Mouse (Mus musculus): ENCODE results near the gene Cntrob. TPM values are rescaled to one million over a fixed set of nuclear protein-coding genes. Genes with fewer than 3 reads are reported as not detected.

The Cntrob gene
- polyA plus RNA-seq, 1 experiment from 2014 or later: 18.9 TPM

DNA sequence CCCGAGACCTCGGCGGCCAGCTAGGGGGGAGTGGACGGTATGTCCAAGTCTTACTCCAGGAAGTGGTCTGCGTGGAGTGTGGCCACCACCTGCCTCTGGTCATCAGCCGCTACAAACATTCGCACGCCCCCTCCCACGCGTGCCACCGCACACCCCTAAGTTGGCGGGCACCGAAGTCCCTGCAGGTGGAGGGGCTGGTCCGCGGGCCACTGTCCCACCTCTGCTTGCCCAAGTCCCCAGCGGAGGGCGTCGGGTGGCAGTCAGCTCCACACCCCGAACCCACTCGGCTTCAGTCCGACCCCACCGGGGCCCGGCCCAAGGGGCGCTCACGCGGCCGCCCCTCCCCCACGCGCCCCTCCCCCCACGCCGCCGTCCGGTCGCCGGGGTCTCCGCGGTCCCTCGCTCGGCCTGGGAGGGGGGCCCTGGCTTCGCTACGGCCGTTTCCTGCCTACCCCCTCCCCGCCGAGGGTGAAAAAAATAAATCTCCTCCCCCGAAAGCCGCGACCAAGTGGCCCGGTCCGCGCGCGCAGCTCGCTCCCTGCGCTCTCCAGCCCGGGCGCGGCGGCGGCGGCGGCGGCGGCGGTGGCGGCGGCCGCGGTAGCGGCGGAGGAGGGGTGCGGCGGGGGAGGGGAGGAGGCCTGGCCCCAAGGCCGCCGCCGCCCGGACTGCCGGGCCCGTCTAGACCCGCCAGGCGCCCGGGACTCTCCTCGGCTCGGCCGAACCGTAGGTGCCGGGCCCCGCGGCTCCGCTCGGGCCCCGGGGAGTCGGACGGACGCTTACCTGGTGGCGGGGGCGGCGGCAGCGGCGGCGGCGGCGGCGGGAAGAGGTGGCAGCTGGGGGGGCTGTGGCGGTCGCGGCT lies 45.0 kb upstream of the Cntrob start:
- Histone ChIP-seq H3K36me3 (ENCODE audit: control insufficient read depth, insufficient read depth, low read length) (no peaks in the 10 kb centered on the region), H3K4me2 (ENCODE audit: low read depth, low read length) (peak overlapping the region; percentile 95), H3K4me1 (ENCODE audit: control insufficient read depth, insufficient read depth, low read length) (peaks cover 58% of the 10 kb centered on the region), H3K27me3 (ENCODE audit: control insufficient read depth, insufficient read depth, low read length) (no peaks in the 10 kb centered on the region), H3K9ac (ENCODE audit: low read length) (peak overlapping the region; percentile 99), H3K9me3 (replicated peaks; ENCODE audit: control insufficient read depth, low read length) (no peaks in the 10 kb centered on the region), H3K27ac (ENCODE audit: low read length) (peak overlapping the region; percentile 100), H3K4me3 (replicated peaks; ENCODE audit: low read length) (peak overlapping the region; percentile 85)
- WGBS: under 1% methylated on average over 80 of the region's 106 CpGs
- ATAC-seq (ENCODE audit: insufficient read depth, low FRiP score): no peak

DNA sequence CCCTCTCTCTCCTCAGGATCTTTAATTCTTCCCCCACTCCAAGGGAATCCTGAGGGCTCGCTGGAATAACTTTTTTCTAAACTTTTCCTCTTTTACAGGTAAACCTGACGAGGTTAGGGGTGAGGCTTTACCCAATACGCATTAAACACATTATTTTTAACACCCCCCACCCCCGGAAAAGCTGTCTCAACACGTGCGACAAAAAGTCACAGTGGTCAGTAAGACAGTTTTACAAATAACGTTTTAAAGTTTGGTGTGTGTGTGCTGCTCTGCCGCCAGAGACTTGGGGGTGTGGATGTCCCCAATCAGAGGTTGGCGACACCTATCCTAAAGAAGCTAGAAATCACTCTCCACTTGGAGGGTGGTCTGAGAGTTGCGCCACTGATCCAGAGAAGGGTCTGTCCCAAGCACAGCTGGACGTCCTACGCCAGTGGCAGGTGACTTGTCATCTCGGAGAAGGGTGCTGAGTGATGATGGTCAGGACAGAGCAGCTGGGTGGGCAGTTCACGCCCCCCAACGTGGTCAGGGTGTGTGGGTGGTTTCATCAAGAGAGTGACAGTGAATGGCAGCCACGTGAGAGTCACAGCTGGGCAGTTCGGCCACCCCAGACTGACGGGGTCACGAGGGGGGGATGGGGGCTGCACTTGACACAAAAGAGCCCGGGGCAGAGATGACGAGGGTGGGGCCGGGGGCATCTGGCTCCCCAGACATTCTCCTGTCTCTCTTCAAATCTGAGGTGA lies 44.2 kb upstream of the Cntrob start:
- Histone ChIP-seq H3K9ac (ENCODE audit: low read length) (peak overlapping the region; percentile 99), H3K36me3 (ENCODE audit: control insufficient read depth, insufficient read depth, low read length) (peaks cover 5% of the 10 kb centered on the region; the same call in 1 of the 2 replicates), H3K4me3 (replicated peaks; ENCODE audit: low read length) (peak overlapping the region; percentile 85), H3K27ac (ENCODE audit: low read length) (peak overlapping the region; percentile 100), H3K4me2 (ENCODE audit: low read depth, low read length) (peak overlapping the region; percentile 95), H3K9me3 (replicated peaks; ENCODE audit: control insufficient read depth, low read length) (no peaks in the 10 kb centered on the region), H3K4me1 (ENCODE audit: control insufficient read depth, insufficient read depth, low read length) (peaks cover 52% of the 10 kb centered on the region), H3K27me3 (ENCODE audit: control insufficient read depth, insufficient read depth, low read length) (no peaks in the 10 kb centered on the region)
- under 1% methylated on average over 22 of the region's 22 CpGs for WGBS
- ATAC-seq (ENCODE audit: insufficient read depth, low FRiP score): no peak

DNA sequence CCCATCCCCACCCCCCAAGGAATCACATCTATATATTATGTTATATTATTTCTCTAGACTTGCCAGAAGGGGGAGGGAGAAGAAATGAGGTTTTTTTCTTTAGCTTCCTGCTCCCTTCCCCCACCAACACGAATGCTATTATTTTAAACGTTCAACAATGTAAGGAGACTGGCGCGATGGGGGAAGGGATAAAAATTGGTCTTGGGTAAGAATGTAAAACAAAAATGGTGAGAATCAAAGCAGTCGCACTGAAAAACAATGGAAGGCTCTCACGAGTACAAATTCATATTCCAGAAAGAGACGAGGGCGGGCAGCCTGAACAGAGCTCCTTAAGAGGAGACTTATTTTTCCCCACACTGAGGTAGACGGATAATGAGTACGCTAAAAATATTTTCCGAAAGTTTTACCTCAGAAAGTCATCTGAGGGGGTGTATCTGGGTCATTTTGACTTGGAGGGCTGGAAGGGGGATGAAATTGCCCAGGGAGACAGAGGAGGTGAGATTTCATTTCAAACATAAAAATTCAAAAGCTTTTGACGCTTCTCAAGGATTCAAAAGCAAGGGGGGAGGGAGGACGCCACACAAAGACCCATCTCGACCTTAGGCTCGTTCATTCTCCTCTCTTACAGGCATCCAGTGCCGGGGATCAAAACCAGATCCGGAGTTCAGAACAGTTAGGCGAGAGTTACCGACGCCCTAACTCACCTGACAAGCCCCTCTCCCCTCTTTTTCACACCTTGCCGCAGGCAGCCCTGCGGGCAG lies 43.5 kb upstream of the Cntrob start:
- Histone ChIP-seq H3K4me2 (ENCODE audit: low read depth, low read length) (peak overlapping the region; percentile 95), H3K9ac (ENCODE audit: low read length) (peak overlapping the region; percentile 99), H3K4me3 (replicated peaks; ENCODE audit: low read length) (peak overlapping the region; percentile 85), H3K9me3 (replicated peaks; ENCODE audit: control insufficient read depth, low read length) (no peaks in the 10 kb centered on the region), H3K36me3 (ENCODE audit: control insufficient read depth, insufficient read depth, low read length) (peaks cover 9% of the 10 kb centered on the region; the same call in 1 of the 2 replicates), H3K4me1 (ENCODE audit: control insufficient read depth, insufficient read depth, low read length) (peaks cover 44% of the 10 kb centered on the region), H3K27ac (ENCODE audit: low read length) (peak overlapping the region; percentile 100), H3K27me3 (ENCODE audit: control insufficient read depth, insufficient read depth, low read length) (no peaks in the 10 kb centered on the region)
- under 1% methylated on average over 22 of the region's 22 CpGs for WGBS
- ATAC-seq (ENCODE audit: insufficient read depth, low FRiP score): no peak

DNA sequence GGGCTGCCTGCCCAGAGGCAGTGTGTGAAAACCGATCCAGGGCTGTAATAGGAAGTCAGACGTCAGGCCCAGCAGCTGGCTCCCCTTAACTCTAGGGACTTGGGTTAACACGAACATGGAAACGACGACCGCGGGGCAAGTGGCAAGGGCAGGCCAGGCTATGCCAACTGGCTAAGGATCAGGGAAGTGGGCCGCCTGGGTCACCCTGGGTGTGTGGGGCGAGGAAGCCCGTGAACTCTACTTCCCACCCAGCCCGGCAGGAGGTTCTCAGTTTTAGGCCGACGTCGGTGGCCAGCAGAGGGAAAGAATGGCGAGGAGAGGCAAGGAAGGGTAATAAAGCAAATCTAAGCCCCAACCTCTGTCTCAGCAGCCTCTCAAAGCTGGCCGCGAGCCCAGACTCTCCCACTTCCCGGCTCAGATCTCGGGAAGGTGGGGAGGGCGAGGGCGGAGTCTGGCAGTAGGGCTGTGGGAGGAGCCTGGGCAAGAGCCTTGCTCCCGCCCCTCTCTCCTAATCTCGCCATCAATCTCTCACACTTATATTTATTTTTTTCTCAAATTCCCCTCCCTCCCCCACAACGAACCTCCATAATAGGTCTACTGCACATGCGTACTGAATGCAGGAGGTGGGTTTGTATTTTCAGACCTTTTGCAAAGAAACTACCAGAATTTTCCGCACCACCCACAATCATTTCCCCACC lies 42.7 kb upstream of the Cntrob start:
- Histone ChIP-seq H3K4me2 (ENCODE audit: low read depth, low read length) (peak overlapping the region; percentile 95), H3K9me3 (replicated peaks; ENCODE audit: control insufficient read depth, low read length) (no peaks in the 10 kb centered on the region), H3K4me1 (ENCODE audit: control insufficient read depth, insufficient read depth, low read length) (peaks cover 37% of the 10 kb centered on the region), H3K27ac (ENCODE audit: low read length) (peak overlapping the region; percentile 100), H3K9ac (ENCODE audit: low read length) (peak overlapping the region; percentile 84), H3K36me3 (ENCODE audit: control insufficient read depth, insufficient read depth, low read length) (peaks cover 14% of the 10 kb centered on the region; the same call in 1 of the 2 replicates), H3K4me3 (replicated peaks; ENCODE audit: low read length) (peak overlapping the region; percentile 85), H3K27me3 (ENCODE audit: control insufficient read depth, insufficient read depth, low read length) (no peaks in the 10 kb centered on the region)
- WGBS: under 1% methylated on average over 26 of the region's 26 CpGs
- peak; percentile 87 for ATAC-seq (ENCODE audit: insufficient read depth, low FRiP score)

DNA sequence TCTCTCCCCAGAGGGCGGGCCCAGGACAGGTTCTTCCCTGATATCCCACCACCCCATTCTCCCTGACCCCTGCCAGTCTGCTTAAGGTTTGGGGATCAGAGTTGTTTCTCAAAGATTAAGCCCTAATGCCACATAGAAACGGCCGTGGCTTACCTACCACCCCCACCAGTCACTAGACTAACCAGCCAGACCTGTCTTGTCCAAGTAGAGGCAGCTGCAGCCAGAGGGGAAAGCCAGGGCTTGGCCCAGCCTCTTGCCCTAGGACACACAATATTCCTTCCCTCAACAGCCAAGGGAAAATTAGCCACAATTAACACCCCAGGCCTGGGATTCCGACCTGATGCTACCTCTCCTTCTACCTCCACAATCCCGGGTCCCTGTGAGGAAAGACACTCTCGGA lies 42.1 kb upstream of the Cntrob start:
- H3K9ac ChIP-seq (ENCODE audit: low read length): peak overlapping the region; percentile 84
- peak overlapping the region; percentile 95 for H3K4me2 ChIP-seq (ENCODE audit: low read depth, low read length)
- peaks cover 31% of the 10 kb centered on the region for H3K4me1 ChIP-seq (ENCODE audit: control insufficient read depth, insufficient read depth, low read length)
- H3K36me3 ChIP-seq (ENCODE audit: control insufficient read depth, insufficient read depth, low read length): peaks cover 19% of the 10 kb centered on the region; the same call in 1 of the 2 replicates
- 16% methylated on average over 6 of the region's 6 CpGs for WGBS
- H3K4me3 ChIP-seq (replicated peaks; ENCODE audit: low read length): peak overlapping the region; percentile 85
- peak; percentile 28; the same call in 1 of the 2 replicates for ATAC-seq (ENCODE audit: insufficient read depth, low FRiP score)
- peak overlapping the region; percentile 100 for H3K27ac ChIP-seq (ENCODE audit: low read length)
- no peaks in the 10 kb centered on the region for H3K27me3 ChIP-seq (ENCODE audit: control insufficient read depth, insufficient read depth, low read length)
- no peaks in the 10 kb centered on the region for H3K9me3 ChIP-seq (replicated peaks; ENCODE audit: control insufficient read depth, low read length)

DNA sequence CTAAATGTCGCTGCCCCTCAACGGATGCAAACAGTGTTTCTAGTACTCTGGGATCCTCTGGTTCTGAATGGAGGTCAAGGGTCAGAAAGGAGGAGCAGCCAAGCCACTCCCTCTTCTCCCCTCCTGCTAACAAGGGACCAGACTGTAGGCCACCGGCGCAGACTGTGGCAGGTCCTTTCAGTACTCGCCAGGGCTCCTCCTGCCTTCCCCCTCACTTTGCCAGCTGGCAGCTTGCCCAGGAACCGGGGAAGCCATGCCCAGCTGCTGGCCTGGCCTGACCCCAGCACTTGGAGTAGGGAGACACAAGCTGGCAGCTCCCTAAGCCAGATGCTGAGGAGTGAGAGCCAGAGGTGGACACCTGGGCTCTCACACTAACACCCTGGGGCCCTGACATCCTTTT lies 41.3 kb upstream of the Cntrob start:
- H3K4me3 ChIP-seq (replicated peaks; ENCODE audit: low read length): peak overlapping the region; percentile 85
- H3K9ac ChIP-seq (ENCODE audit: low read length): peak overlapping the region; percentile 84
- H3K27ac ChIP-seq (ENCODE audit: low read length): peak overlapping the region; percentile 100
- no peaks in the 10 kb centered on the region for H3K27me3 ChIP-seq (ENCODE audit: control insufficient read depth, insufficient read depth, low read length)
- no peaks in the 10 kb centered on the region for H3K9me3 ChIP-seq (replicated peaks; ENCODE audit: control insufficient read depth, low read length)
- peaks cover 28% of the 10 kb centered on the region for H3K4me1 ChIP-seq (ENCODE audit: control insufficient read depth, insufficient read depth, low read length)
- peaks cover 27% of the 10 kb centered on the region; the same call in 1 of the 2 replicates for H3K36me3 ChIP-seq (ENCODE audit: control insufficient read depth, insufficient read depth, low read length)
- peak overlapping the region; percentile 95 for H3K4me2 ChIP-seq (ENCODE audit: low read depth, low read length)
- 6% methylated on average over 6 of the region's 6 CpGs for WGBS
- ATAC-seq (ENCODE audit: insufficient read depth, low FRiP score): peak; percentile 46

DNA sequence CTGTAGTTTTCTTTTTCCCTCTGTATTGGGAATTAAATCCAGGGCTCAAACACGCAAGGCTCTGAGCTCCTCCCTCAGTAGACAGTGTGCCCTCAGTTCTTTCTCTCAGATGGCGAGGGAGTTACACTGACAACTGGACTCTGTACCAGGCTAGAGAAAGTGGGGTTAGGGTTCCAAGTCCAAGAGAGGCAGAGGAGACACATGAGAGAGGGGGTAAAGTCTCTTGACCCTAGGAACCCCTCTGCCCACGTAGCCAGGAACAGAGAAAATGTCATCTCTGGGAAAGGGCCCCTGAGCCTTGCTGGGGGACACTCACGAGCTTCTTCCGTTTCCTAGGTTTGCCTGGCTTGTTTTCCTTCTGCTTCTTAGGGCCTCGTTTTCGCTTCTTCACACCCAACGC lies 40.8 kb upstream of the Cntrob start:
- H3K4me3 ChIP-seq (replicated peaks; ENCODE audit: low read length): peak overlapping the region; percentile 85; the same call in 1 of the 2 replicates
- 35% methylated on average over 8 of the region's 8 CpGs for WGBS
- peak overlapping the region; percentile 95 for H3K4me2 ChIP-seq (ENCODE audit: low read depth, low read length)
- peaks cover 29% of the 10 kb centered on the region; the same call in 1 of the 2 replicates for H3K36me3 ChIP-seq (ENCODE audit: control insufficient read depth, insufficient read depth, low read length)
- H3K9me3 ChIP-seq (replicated peaks; ENCODE audit: control insufficient read depth, low read length): no peaks in the 10 kb centered on the region
- H3K9ac ChIP-seq (ENCODE audit: low read length): peak overlapping the region; percentile 33; the same call in 1 of the 2 replicates
- H3K27ac ChIP-seq (ENCODE audit: low read length): peak overlapping the region; percentile 100
- H3K27me3 ChIP-seq (ENCODE audit: control insufficient read depth, insufficient read depth, low read length): no peaks in the 10 kb centered on the region
- peaks cover 28% of the 10 kb centered on the region for H3K4me1 ChIP-seq (ENCODE audit: control insufficient read depth, insufficient read depth, low read length)
- ATAC-seq (ENCODE audit: insufficient read depth, low FRiP score): no peak

DNA sequence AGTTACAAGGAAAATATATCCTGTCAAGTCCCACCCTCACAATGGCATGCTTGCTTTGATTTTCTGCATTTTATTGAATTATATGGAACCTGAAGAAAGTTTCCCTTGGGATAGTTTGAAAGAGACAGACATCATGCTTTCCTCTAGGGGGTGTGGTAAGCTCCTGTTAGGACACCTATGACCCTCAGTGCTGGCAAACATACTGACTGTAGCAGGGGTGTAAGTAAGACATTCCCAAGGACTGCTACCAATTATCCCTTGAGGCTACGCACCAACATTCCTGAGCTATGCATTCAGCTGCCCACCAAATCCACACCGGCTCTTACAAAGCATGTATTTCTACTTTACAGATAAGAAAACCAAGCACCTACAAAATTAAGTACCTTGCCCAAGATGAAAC lies 38.9 kb upstream of the Cntrob start:
- H3K9ac ChIP-seq (ENCODE audit: low read length): no peak overlapping the region
- no peak overlapping the region for H3K4me2 ChIP-seq (ENCODE audit: low read depth, low read length)
- no peaks in the 10 kb centered on the region for H3K9me3 ChIP-seq (replicated peaks; ENCODE audit: control insufficient read depth, low read length)
- no peaks in the 10 kb centered on the region for H3K27me3 ChIP-seq (ENCODE audit: control insufficient read depth, insufficient read depth, low read length)
- no peak overlapping the region for H3K27ac ChIP-seq (ENCODE audit: low read length)
- H3K4me3 ChIP-seq (replicated peaks; ENCODE audit: low read length): no peak overlapping the region
- WGBS: 72% methylated on average over 2 of the region's 2 CpGs
- no peak for ATAC-seq (ENCODE audit: insufficient read depth, low FRiP score)
- H3K36me3 ChIP-seq (ENCODE audit: control insufficient read depth, insufficient read depth, low read length): peaks cover 32% of the 10 kb centered on the region
- H3K4me1 ChIP-seq (ENCODE audit: control insufficient read depth, insufficient read depth, low read length): peaks cover 28% of the 10 kb centered on the region
